Comparison of ENCODE assay signal across 10 mouse cellular contexts in the genomic region with DNA sequence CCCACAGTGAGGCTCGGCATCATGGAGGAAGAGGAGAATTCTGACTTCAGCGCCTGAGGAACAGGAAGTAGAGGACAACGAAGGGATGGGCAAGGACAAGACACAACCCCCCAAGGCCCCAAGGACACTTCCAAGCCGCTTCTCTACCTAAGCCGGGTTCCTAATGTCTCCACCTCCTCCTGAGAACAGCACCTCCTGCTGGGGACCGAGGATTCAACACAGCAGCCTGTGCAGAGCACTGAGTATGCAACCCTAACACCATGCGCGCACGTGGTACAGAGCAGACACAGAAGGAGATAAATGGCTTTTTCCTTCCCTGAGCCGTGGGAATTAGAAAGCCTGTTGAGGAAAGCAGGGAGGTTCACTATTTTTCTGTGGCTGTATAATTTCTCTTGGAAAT.
A peak's percentile ranks its signal among the peaks of the same experiment; 100 is the strongest.
DNase-seq lines count a peak whose midpoint lies in the region; ATAC-seq and TF ChIP-seq lines count a peak whose summit lies in the region.
"Had no signal": no experiment of that assay in that cellular context is flagged by ENCODE, and none has a peak within 500 bp of the region (broad histone marks: within the 10 kb centered on the region; RNA-seq: fewer than 3 reads in every experiment).

No protein-coding gene starts in this region.

- DNase-seq in adrenal gland, postnatal 14 days = peak; percentile 29
- no peak for DNase-seq in adrenal gland, postnatal 4 days (ENCODE audit: low spot score in 2 of 2)
- no peak for DNase-seq in liver, embryonic 14.5 days (ENCODE audit: low read depth in 3 of 3, low spot score in 3 of 3)
- DNase-seq in liver, embryonic 11.5 days (ENCODE audit: low spot score) = no peak
- peak; percentile 56 for DNase-seq in induced T-regulatory cell, adult 2 months (ENCODE audit: low read depth)
- no peak for DNase-seq in layer of hippocampus, postnatal 36 days
- no peak for DNase-seq in ovary, postnatal 10 days (ENCODE audit: low spot score)

- H3K4me3 ChIP-seq in liver, embryonic 14.5 days (ENCODE audit: insufficient read depth in 1 of 2, low read depth in 2 of 2, low read length in 2 of 2) = no peak overlapping the region
- H3K4me3 ChIP-seq in liver, embryonic 11.5 days (ENCODE audit: low read depth, low read length) = no peak overlapping the region
- H3K4me3 ChIP-seq in small intestine, adult 2 months (ENCODE audit: low read depth, low read length) = no peak overlapping the region
- H3K4me3 ChIP-seq: embryonic facial prominence, embryonic 12.5 days; limb, embryonic 13.5 days had no signal

- H3K9ac ChIP-seq in liver, embryonic 14.5 days (replicated peaks) = no peak overlapping the region
- H3K9ac ChIP-seq in liver, embryonic 11.5 days (ENCODE audit: low read depth, low read length) = no peak overlapping the region
- H3K9ac ChIP-seq: embryonic facial prominence, embryonic 12.5 days; limb, embryonic 13.5 days had no signal

- H3K4me2 ChIP-seq in liver, embryonic 14.5 days (ENCODE audit: low read depth) = no peak overlapping the region
- H3K4me2 ChIP-seq in liver, embryonic 11.5 days = no peak overlapping the region
- H3K4me2 ChIP-seq: embryonic facial prominence, embryonic 12.5 days; limb, embryonic 13.5 days had no signal

- ATAC-seq in liver, embryonic 14.5 days (ENCODE audit: insufficient read depth) = no peak
- no peak for ATAC-seq in liver, embryonic 11.5 days (replicated peaks; ENCODE audit: low FRiP score)

- H3K9me3 ChIP-seq in liver, embryonic 14.5 days (ENCODE audit: control insufficient read depth, low read length) = no peaks in the 10 kb centered on the region
- H3K9me3 ChIP-seq in liver, embryonic 11.5 days (ENCODE audit: control insufficient read depth, low read length) = no peaks in the 10 kb centered on the region
- H3K9me3 ChIP-seq: embryonic facial prominence, embryonic 12.5 days; limb, embryonic 13.5 days had no signal

- TF ChIP-seq POLR2A in small intestine, adult 2 months (IDR thresholded peaks at IDR 0.05; ENCODE audit: low read depth, low read length) = no peak

- WGBS in liver, embryonic 14.5 days (ENCODE audit: insufficient replicate concordance) = 57% methylated on average over 10 of the region's 10 CpGs
- 60% methylated on average over 10 of the region's 10 CpGs for WGBS in liver, embryonic 11.5 days
- WGBS in small intestine, adult 2 months = 76% methylated on average over 10 of the region's 10 CpGs

- H3K4me1 ChIP-seq in liver, embryonic 14.5 days (replicated peaks; ENCODE audit: control insufficient read depth in 2 of 2, insufficient read depth in 2 of 2, low read length in 1 of 2) = no peaks in the 10 kb centered on the region
- no peaks in the 10 kb centered on the region for H3K4me1 ChIP-seq in liver, embryonic 11.5 days (replicated peaks; ENCODE audit: control insufficient read depth, insufficient read depth, low read length)
- no peaks in the 10 kb centered on the region for H3K4me1 ChIP-seq in small intestine, adult 2 months (ENCODE audit: control insufficient read depth, insufficient read depth, insufficient read length, low read length)
- H3K4me1 ChIP-seq: embryonic facial prominence, embryonic 12.5 days; limb, embryonic 13.5 days had no signal

- no peaks in the 10 kb centered on the region for H3K27me3 ChIP-seq in liver, embryonic 14.5 days (ENCODE audit: control insufficient read depth, insufficient read depth, low read length)
- no peaks in the 10 kb centered on the region for H3K27me3 ChIP-seq in liver, embryonic 11.5 days (replicated peaks; ENCODE audit: control insufficient read depth, insufficient read depth, low read length)
- no peaks in the 10 kb centered on the region for H3K27me3 ChIP-seq in small intestine, adult 2 months (ENCODE audit: control insufficient read depth, insufficient read depth, low read length)
- H3K27me3 ChIP-seq: embryonic facial prominence, embryonic 12.5 days; limb, embryonic 13.5 days had no signal

- TF ChIP-seq CTCF in liver, embryonic 14.5 days (IDR thresholded peaks at IDR 0.05; ENCODE audit: low read depth) = peak; percentile 35
- peak; percentile 24; the same call in 1 of the 2 replicates for TF ChIP-seq CTCF in small intestine, adult 2 months (IDR thresholded peaks at IDR 0.05; ENCODE audit: extremely low read depth, insufficient read length, insufficient replicate concordance, low read depth, low read length)

- H3K36me3 ChIP-seq in liver, embryonic 14.5 days (replicated peaks; ENCODE audit: control insufficient read depth, insufficient read depth, low read depth) = no peaks in the 10 kb centered on the region
- H3K36me3 ChIP-seq in liver, embryonic 11.5 days (ENCODE audit: control insufficient read depth, insufficient read depth, low read length) = no peaks in the 10 kb centered on the region
- no peaks in the 10 kb centered on the region for H3K36me3 ChIP-seq in small intestine, adult 2 months (ENCODE audit: control insufficient read depth, insufficient read depth, low read length)
- H3K36me3 ChIP-seq: embryonic facial prominence, embryonic 12.5 days; limb, embryonic 13.5 days had no signal

- TF ChIP-seq EP300 in liver, embryonic 14.5 days (IDR thresholded peaks at IDR 0.05; ENCODE audit: low read depth) = no peak

- no peak overlapping the region for H3K27ac ChIP-seq in liver, embryonic 14.5 days
- no peak overlapping the region for H3K27ac ChIP-seq in liver, embryonic 11.5 days (ENCODE audit: low read depth, low read length)
- no peak overlapping the region for H3K27ac ChIP-seq in small intestine, adult 2 months (ENCODE audit: insufficient read depth, low read depth, low read length)
- H3K27ac ChIP-seq: embryonic facial prominence, embryonic 12.5 days; limb, embryonic 13.5 days had no signal

Comparison
In these comparisons a context has a peak if more than half of its experiments do, and no peak if none do; other contexts are left out.
1. DNase-seq: peak in adrenal gland, postnatal 14 days (single experiment) and induced T-regulatory cell, adult 2 months (single experiment); none in adrenal gland, postnatal 4 days (0 of 2), liver, embryonic 14.5 days (0 of 3), liver, embryonic 11.5 days (single experiment), layer of hippocampus, postnatal 36 days (0 of 2) and ovary, postnatal 10 days (single experiment).